Mouse (Mus musculus): ENCODE results near the gene Adipoq. TPM values are rescaled to one million over a fixed set of nuclear protein-coding genes. Genes with fewer than 3 reads are reported as not detected.
"Not testable (repeated sequence)": the region's sequence is repeated elsewhere in the genome, so short reads cannot be mapped to it uniquely, and the experiment has no call there.

The Adipoq gene
- not detected in 2 replicates for polyA plus RNA-seq (2014; fragmentation: Nextera tagmentation; extraction: Ambion mirVana)

- H3K27me3 ChIP-seq (ENCODE audit: insufficient read depth, low read length): no peaks in the 10 kb centered on the region
Observed at GRCm38 (mm10) chr16:23146280-23146679, at the start of gene Adipoq. TSS of gene Adipoq (plus strand) at chr16:23146536.

DNA sequence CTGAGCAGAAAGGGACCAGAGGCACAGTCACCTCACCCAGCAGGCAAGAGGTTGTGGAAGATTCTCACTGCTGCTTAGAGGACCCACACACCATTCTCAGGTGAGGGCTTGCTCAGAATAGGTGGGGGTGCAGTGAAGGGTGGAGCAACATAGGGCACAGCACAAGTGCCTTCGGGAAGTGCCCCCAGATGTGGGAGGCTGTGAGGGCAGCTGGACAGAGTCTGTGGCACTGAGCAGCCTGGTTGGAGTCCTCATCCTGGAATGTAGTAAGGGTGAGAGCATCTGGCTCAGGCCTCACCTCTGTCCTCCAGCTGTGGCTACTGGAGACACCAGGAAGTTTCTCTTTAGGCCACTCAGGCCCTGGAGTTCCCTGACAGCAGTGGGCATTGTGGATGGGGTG, 49.5 kb upstream of the Adipoq start:
- not testable (repeated sequence) for H3K36me3 ChIP-seq (ENCODE audit: insufficient read depth); H3K9me3 ChIP-seq (ENCODE audit: low read depth, low read length); H3K27me3 ChIP-seq (ENCODE audit: insufficient read depth, low read length); H3K4me1 ChIP-seq (ENCODE audit: insufficient read depth); H3K27ac ChIP-seq (ENCODE audit: low read depth); DNase-seq; ATAC-seq (ENCODE audit: insufficient read depth); H3K4me3 ChIP-seq (ENCODE audit: low read depth, low read length); H3K9ac ChIP-seq; H3K4me2 ChIP-seq
- 44% methylated on average over 1 of the region's 1 CpGs for WGBS

More at GRCm38 (mm10) chr16:23146280-23146679, at the start of gene Adipoq:
- Histone ChIP-seq H3K4me1 (ENCODE audit: insufficient read depth) (no peaks in the 10 kb centered on the region), H3K4me3 (ENCODE audit: low read depth, low read length) (no peak within 1 kb of the TSS), H3K4me2 (no peak within 1 kb of the TSS), H3K36me3 (ENCODE audit: insufficient read depth) (no peaks in the 10 kb centered on the region), H3K9ac (no peak within 1 kb of the TSS), H3K9me3 (ENCODE audit: low read depth, low read length) (no peaks in the 10 kb centered on the region), H3K27ac (ENCODE audit: low read depth) (no peak within 1 kb of the TSS)
- DNase-seq: no peak
- ATAC-seq (ENCODE audit: insufficient read depth): no peak
- WGBS: 87% methylated on average over 3 of the region's 3 CpGs
- TF ChIP-seq CTCF (IDR thresholded peaks at IDR 0.05; ENCODE audit: low read depth): no peak

DNA sequence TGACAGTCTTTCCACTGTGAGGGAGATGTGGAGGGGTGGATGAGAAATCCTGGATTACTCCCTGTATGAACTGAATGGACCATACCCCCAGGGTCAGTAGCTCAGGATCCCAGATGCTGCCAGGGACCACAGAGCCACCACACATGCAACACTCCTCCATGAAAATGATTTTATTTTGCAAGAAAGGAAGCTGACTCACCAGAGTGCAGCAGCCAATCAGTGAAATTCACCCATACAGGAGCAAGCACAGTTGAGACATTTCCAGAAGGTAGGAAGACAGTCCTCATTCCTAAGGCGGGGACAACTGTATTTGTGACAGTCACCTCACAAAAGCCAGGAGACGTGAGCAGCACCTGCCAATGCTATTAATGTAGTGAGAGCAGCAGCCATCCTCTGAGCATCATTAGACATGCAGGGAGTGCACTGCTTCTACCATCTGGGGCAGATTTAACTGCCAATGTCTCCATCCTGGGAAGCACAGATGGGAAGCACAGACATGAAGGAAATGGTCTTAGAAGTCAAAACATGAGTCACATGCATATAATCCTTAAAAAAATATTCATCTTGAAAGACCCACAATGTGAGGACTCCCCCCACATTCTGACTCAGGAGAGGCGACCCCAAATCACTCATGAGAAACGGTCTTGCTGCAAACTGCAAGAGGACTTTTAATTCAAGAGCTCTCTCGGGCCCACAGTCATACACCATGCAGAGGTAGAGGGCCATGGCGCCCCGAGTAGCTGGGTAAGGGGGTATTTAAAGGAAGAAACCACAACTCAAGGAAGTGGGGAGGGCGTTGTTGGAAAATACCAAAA, 48.8 kb upstream of the Adipoq start:
- H3K4me3 ChIP-seq (ENCODE audit: low read depth, low read length); H3K27ac ChIP-seq (ENCODE audit: low read depth); H3K27me3 ChIP-seq (ENCODE audit: insufficient read depth, low read length); H3K36me3 ChIP-seq (ENCODE audit: insufficient read depth); H3K9me3 ChIP-seq (ENCODE audit: low read depth, low read length); H3K4me2 ChIP-seq; H3K9ac ChIP-seq; DNase-seq; ATAC-seq (ENCODE audit: insufficient read depth); H3K4me1 ChIP-seq (ENCODE audit: insufficient read depth): not testable (repeated sequence)
- WGBS: 78% methylated on average over 8 of the region's 8 CpGs

DNA sequence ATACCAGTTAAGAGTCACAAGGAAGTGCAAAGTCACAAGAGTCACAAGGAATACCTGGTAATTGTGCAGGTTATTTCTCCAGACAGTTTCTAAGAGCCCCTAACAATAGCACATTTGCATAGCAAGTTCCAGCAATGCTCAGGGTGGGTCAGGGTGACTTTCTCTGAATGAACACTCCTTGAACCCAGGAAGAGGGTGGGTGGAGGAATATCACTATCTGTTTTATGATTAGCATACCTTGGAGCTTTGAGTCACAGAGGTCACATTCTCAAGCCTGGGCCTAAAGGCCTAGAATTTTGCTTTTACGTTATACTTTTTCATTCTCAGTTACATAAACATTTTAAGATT, 48.3 kb upstream of the Adipoq start:
- not testable (repeated sequence) for H3K9ac ChIP-seq; H3K4me3 ChIP-seq (ENCODE audit: low read depth, low read length); H3K36me3 ChIP-seq (ENCODE audit: insufficient read depth); H3K4me2 ChIP-seq; H3K27ac ChIP-seq (ENCODE audit: low read depth); H3K27me3 ChIP-seq (ENCODE audit: insufficient read depth, low read length); H3K4me1 ChIP-seq (ENCODE audit: insufficient read depth); H3K9me3 ChIP-seq (ENCODE audit: low read depth, low read length); ATAC-seq (ENCODE audit: insufficient read depth); DNase-seq
- WGBS: 100% methylated on average over 1 of the region's 1 CpGs

DNA sequence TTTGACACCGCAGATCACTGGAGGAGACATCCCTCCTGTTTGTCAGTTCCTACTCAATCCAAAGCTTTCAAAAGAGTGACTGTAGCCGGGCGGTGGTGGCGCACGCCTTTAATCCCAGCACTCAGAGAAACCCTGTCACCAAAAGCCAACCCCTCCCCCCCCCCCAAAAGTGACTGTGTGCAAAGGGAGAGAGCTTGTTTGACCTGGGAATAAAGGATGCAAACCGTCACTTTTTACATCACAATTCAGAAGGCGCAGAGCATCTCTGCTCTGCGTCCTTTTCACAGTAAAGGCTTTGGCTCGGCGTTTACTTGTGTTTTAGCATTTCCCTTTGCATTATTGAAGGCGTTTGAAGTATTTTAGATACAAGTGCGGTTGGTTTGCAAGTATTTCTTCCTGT, 46.7 kb upstream of the Adipoq start:
- TF ChIP-seq CTCF (IDR thresholded peaks at IDR 0.05; ENCODE audit: low read depth): no peak
- peak overlapping the region; percentile 62 for H3K4me2 ChIP-seq
- ATAC-seq (ENCODE audit: insufficient read depth) (no peak), DNase-seq (no peak)
- 8% methylated on average over 12 of the region's 12 CpGs for WGBS
- H3K9ac ChIP-seq: peak overlapping the region; percentile 52
- no peaks in the 10 kb centered on the region for H3K9me3 ChIP-seq (ENCODE audit: low read depth, low read length)
- H3K27me3 ChIP-seq (ENCODE audit: insufficient read depth, low read length): no peaks in the 10 kb centered on the region
- H3K4me1 ChIP-seq (ENCODE audit: insufficient read depth): no peaks in the 10 kb centered on the region
- no peaks in the 10 kb centered on the region for H3K36me3 ChIP-seq (ENCODE audit: insufficient read depth)
- H3K27ac ChIP-seq (ENCODE audit: low read depth): no peak overlapping the region
- peak overlapping the region; percentile 29 for H3K4me3 ChIP-seq (ENCODE audit: low read depth, low read length)

DNA sequence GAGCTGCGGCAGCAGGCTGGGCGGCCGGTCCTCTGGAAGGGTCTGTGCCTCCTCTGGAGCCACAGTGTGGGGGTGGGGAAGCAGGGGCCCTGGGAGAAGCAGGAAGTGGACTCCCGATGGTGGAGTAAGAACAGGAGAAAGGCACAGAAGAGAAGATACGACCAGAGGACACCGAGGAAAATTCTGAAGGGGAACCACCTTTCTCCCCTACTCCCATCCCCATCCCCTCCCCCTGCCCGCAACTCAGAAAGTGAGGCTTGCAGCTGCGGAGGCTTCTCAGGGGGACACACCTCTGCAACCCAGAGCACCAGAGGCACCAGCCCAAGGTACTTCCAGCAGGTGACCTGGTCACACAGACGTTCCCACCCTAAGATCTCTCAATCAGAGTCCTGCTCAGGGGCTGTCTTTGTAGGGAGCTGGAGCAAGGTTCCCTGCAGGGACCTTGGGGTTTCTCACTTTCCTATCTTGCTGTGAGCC, 46.2 kb upstream of the Adipoq start:
- WGBS: 0% methylated on average over 9 of the region's 9 CpGs
- peak overlapping the region; percentile 52 for H3K9ac ChIP-seq
- H3K27me3 ChIP-seq (ENCODE audit: insufficient read depth, low read length): no peaks in the 10 kb centered on the region
- H3K27ac ChIP-seq (ENCODE audit: low read depth): no peak overlapping the region
- TF ChIP-seq CTCF (IDR thresholded peaks at IDR 0.05; ENCODE audit: low read depth): no peak
- no peaks in the 10 kb centered on the region for H3K4me1 ChIP-seq (ENCODE audit: insufficient read depth)
- H3K36me3 ChIP-seq (ENCODE audit: insufficient read depth): no peaks in the 10 kb centered on the region
- peak overlapping the region; percentile 62 for H3K4me2 ChIP-seq
- DNase-seq (peak; percentile 71), ATAC-seq (ENCODE audit: insufficient read depth) (peak; percentile 77)
- peak overlapping the region; percentile 29 for H3K4me3 ChIP-seq (ENCODE audit: low read depth, low read length)
- H3K9me3 ChIP-seq (ENCODE audit: low read depth, low read length): no peaks in the 10 kb centered on the region

- whole genome bisulfite sequencing: 13% methylated on average over 10 of the region's 10 CpGs
- Histone ChIP-seq H3K4me3 (ENCODE audit: low read depth, low read length) (peak overlapping the region; percentile 29), H3K4me2 (peak overlapping the region; percentile 62), H3K27me3 (ENCODE audit: insufficient read depth, low read length) (no peaks in the 10 kb centered on the region), H3K9ac (peak overlapping the region; percentile 52; the same call in 1 of the 2 replicates), H3K36me3 (ENCODE audit: insufficient read depth) (no peaks in the 10 kb centered on the region), H3K4me1 (ENCODE audit: insufficient read depth) (no peaks in the 10 kb centered on the region), H3K27ac (ENCODE audit: low read depth) (no peak overlapping the region), H3K9me3 (ENCODE audit: low read depth, low read length) (no peaks in the 10 kb centered on the region)
- ATAC-seq (ENCODE audit: insufficient read depth): peak; percentile 56; the same call in 1 of the 2 replicates
- no peak for TF ChIP-seq CTCF (IDR thresholded peaks at IDR 0.05; ENCODE audit: low read depth)
- no peak for DNase-seq
Observed at GRCm38 (mm10) chr16:23100613-23101012, 45.7 kb upstream of the Adipoq start.
